In the genomic region with DNA sequence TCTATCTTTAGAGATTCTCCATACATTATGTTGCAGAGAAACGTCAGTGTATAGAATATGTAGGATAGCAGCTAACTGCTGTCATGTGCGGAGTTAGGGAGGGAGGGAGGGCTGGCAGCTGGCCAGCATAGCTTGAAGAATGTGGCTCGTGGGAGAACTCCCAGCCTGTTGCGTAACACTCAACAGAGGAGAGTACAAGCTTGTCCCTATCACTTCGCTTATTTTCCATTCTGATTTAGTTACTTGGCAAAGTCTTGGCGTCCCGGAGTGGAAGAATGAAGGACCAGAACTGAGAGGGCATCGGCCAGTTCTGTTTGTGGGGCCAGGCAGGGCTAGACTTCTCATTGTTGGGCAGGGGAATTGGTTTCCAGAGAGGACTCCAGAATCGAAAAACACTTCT, we compare ENCODE assay signal across 8 mouse cellular contexts. TPM values are rescaled to one million over a fixed set of nuclear protein-coding genes. Genes with fewer than 3 reads are reported as not detected.
DNase-seq lines count a peak whose midpoint lies in the region; ATAC-seq and TF ChIP-seq lines count a peak whose summit lies in the region.

No protein-coding gene starts in this region.

- TF ChIP-seq EP300 in lung, postnatal 0 days (IDR thresholded peaks at IDR 0.05): peak; percentile 55

- H3K27me3 ChIP-seq in forebrain, embryonic 15.5 days: no peaks in the 10 kb centered on the region
- no peaks in the 10 kb centered on the region for H3K27me3 ChIP-seq in lung, postnatal 0 days (replicated peaks; ENCODE audit: insufficient read depth, low read length)

- intact Hi-C loops in heart, postnatal 36 days (cut with DNase I): loop anchor here (5.0 kb wide), 1 partner anchor 53 kb away; the partner anchor contains the start of gene Mxi1

- H3K9ac ChIP-seq in forebrain, embryonic 15.5 days (replicated peaks): no peak overlapping the region
- H3K9ac ChIP-seq in lung, postnatal 0 days (replicated peaks; ENCODE audit: low read depth): no peak overlapping the region

- no peaks in the 10 kb centered on the region for H3K36me3 ChIP-seq in forebrain, embryonic 15.5 days
- no peaks in the 10 kb centered on the region for H3K36me3 ChIP-seq in lung, postnatal 0 days (ENCODE audit: insufficient read depth, low read length)

- H3K4me1 ChIP-seq in forebrain, embryonic 15.5 days: peaks cover 35% of the 10 kb centered on the region
- H3K4me1 ChIP-seq in lung, postnatal 0 days (ENCODE audit: insufficient read depth, low read depth, low read length): peaks cover 12% of the 10 kb centered on the region; the same call in 1 of the 2 replicates

- 0 out of 2 replicates have a peak overlapping the region, but pooled peaks have one; percentile 9 for H3K27ac ChIP-seq in forebrain, embryonic 15.5 days (replicated peaks)
- peak overlapping the region; percentile 66 for H3K27ac ChIP-seq in lung, postnatal 0 days (ENCODE audit: low read length)

- DNase-seq in 3134 (ENCODE audit: extremely low read depth, insufficient read length, low spot score): peak; percentile 32
- DNase-seq in adrenal gland, adult 2 months: peak; percentile 77
- peak; percentile 68 to 71 for DNase-seq in heart, postnatal 36 days
- peak; percentile 41 to 56 for DNase-seq in layer of hippocampus, postnatal 36 days
- peak; percentile 95 for DNase-seq in lung, postnatal 0 days (ENCODE audit: low spot score)
- peak; percentile 86 for DNase-seq in skeletal muscle tissue, adult 2 months (ENCODE audit: low read depth, low spot score)
- DNase-seq in spleen, adult 18-20 months: no peak

- TF ChIP-seq CTCF in lung, postnatal 0 days (IDR thresholded peaks at IDR 0.05): no peak

- H3K4me3 ChIP-seq in forebrain, embryonic 15.5 days: no peak overlapping the region
- no peak overlapping the region for H3K4me3 ChIP-seq in lung, postnatal 0 days (ENCODE audit: low read depth, low read length)

- no peak overlapping the region for H3K4me2 ChIP-seq in forebrain, embryonic 15.5 days (replicated peaks)
- peak overlapping the region; percentile 43 for H3K4me2 ChIP-seq in lung, postnatal 0 days (replicated peaks; ENCODE audit: low read depth, low read length)

- H3K9me3 ChIP-seq in forebrain, embryonic 15.5 days: no peaks in the 10 kb centered on the region
- H3K9me3 ChIP-seq in lung, postnatal 0 days (ENCODE audit: low read length): no peaks in the 10 kb centered on the region

- 14% methylated on average over 9 of the region's 9 CpGs for WGBS in forebrain, embryonic 15.5 days
- 10% methylated on average over 9 of the region's 9 CpGs for WGBS in lung, postnatal 0 days

- no peak for ATAC-seq in forebrain, embryonic 15.5 days (replicated peaks)
- peak; percentile 86 for ATAC-seq in lung, postnatal 0 days

RNA-seq across cellular contexts. Expression of gene Gm10197, which starts 6.6 kb away (rescaled TPM):
- total RNA-seq in adrenal gland, adult 2 months (2021): not detected
- not detected in 2 replicates for polyA plus RNA-seq in adrenal gland, adult 2 months (2012; rRNA removed)
- not detected in 2 replicates for polyA plus RNA-seq in forebrain, embryonic 15.5 days (2015; fragmentation: Nextera tagmentation; extraction: Ambion mirVana)
- total RNA-seq in heart, postnatal 36 days (2021): not detected
- not detected for total RNA-seq in layer of hippocampus, postnatal 36 days (2021)
- polyA plus RNA-seq in lung, postnatal 0 days (2015; fragmentation: Nextera tagmentation; extraction: Ambion mirVana): 2.2 TPM in 1 of 2 replicates, not detected in the other

RNA-seq across cellular contexts. Expression of gene Smndc1, which starts 25.4 kb away (rescaled TPM):
- total RNA-seq in adrenal gland, adult 2 months (2021): 10 to 100 TPM; 38.1 to 48.6 TPM
- 1.2 TPM in 2 replicates for polyA plus RNA-seq in adrenal gland, adult 2 months (2012; rRNA removed)
- 41.0 and 42.3 TPM in 2 replicates for polyA plus RNA-seq in forebrain, embryonic 15.5 days (2015; fragmentation: Nextera tagmentation; extraction: Ambion mirVana)
- 10 to 100 TPM; 33.0 to 33.8 TPM for total RNA-seq in heart, postnatal 36 days (2021)
- total RNA-seq in layer of hippocampus, postnatal 36 days (2021): 10 to 100 TPM; 39.6 to 40.2 TPM
- 35.8 and 40.0 TPM in 2 replicates for polyA plus RNA-seq in lung, postnatal 0 days (2015; fragmentation: Nextera tagmentation; extraction: Ambion mirVana)

RNA-seq across cellular contexts. Expression of gene Mxi1, which starts 54.6 kb away (rescaled TPM):
- total RNA-seq in adrenal gland, adult 2 months (2021): 10 to 100 TPM; 29.6 to 31.1 TPM
- polyA plus RNA-seq in adrenal gland, adult 2 months (2012; rRNA removed): 15.6 and 17.2 TPM in 2 replicates
- polyA plus RNA-seq in forebrain, embryonic 15.5 days (2015; fragmentation: Nextera tagmentation; extraction: Ambion mirVana): 62.0 and 68.4 TPM in 2 replicates
- 10 to 100 TPM; 50.9 to 51.7 TPM for total RNA-seq in heart, postnatal 36 days (2021)
- total RNA-seq in layer of hippocampus, postnatal 36 days (2021): 10 to 100 TPM; 60.8 to 67.3 TPM
- 40.4 and 43.0 TPM in 2 replicates for polyA plus RNA-seq in lung, postnatal 0 days (2015; fragmentation: Nextera tagmentation; extraction: Ambion mirVana)

Comparison
In these comparisons a context has a peak if more than half of its experiments do, and no peak if none do; other contexts are left out.
1. DNase-seq: peak in 3134 (single experiment), adrenal gland, adult 2 months (single experiment), heart, postnatal 36 days (2 of 2), layer of hippocampus, postnatal 36 days (2 of 2), lung, postnatal 0 days (single experiment) and skeletal muscle tissue, adult 2 months (single experiment); none in spleen, adult 18-20 months (0 of 2).